Mouse (Mus musculus) MEL (cell line): ENCODE results near the gene Pxdn. TPM values are rescaled to one million over a fixed set of nuclear protein-coding genes. Genes with fewer than 3 reads are reported as not detected.

Experiments
- DNase-seq: peaks from one replicate; pipeline ENCODE4 v3.0.0; 2011; ENCODE audit warnings: low read depth, low spot score
- H3K27ac ChIP-seq: 2 replicates; pipeline ENCODE4 v1.5.1; 2012; ENCODE audit warnings: low read depth, mild to moderate bottlenecking, control low read depth, low read length, moderate library complexity; ENCODE audit not compliant: control insufficient read depth
- H3K27me3 ChIP-seq, 2 experiments: fragments of 150-350 bp in 1 of 2; sonication (generic) in 1 of 2; 2 replicates each; pipeline ENCODE4 v1.6.1; 2012; ENCODE audit warnings: low read length in 2 of 2, mild to moderate bottlenecking in 2 of 2, improper control_type of control experiment in 1 of 2, moderate library complexity in 1 of 2; ENCODE audit not compliant: insufficient read depth in 2 of 2, control insufficient read depth in 1 of 2
- H3K36me3 ChIP-seq, 2 experiments: 2 replicates each; pipeline ENCODE4 v1.6.1; 2012 to 2014; ENCODE audit warnings: low read length in 2 of 2, improper control_type of control experiment in 1 of 2, inconsistent platforms in 1 of 2, mild to moderate bottlenecking in 1 of 2; ENCODE audit not compliant: insufficient read depth in 2 of 2, control insufficient read depth in 1 of 2
- H3K4me1 ChIP-seq, 2 experiments: fragments of 150-350 bp in 1 of 2; sonication (generic) in 1 of 2; 2 replicates each; pipeline ENCODE4 v1.6.1; 2012; ENCODE audit warnings: low read length in 2 of 2, improper control_type of control experiment in 1 of 2, mild to moderate bottlenecking in 1 of 2; ENCODE audit not compliant: insufficient read depth in 2 of 2, control insufficient read depth in 1 of 2
- H3K4me3 ChIP-seq, 2 experiments: fragments of 150-350 bp in 1 of 2; sonication (generic) in 1 of 2; 2 replicates each; pipeline ENCODE4 v1.5.1; 2012; ENCODE audit warnings: low read depth in 2 of 2, low read length in 2 of 2, mild to moderate bottlenecking in 2 of 2, moderate library complexity in 2 of 2, control low read depth in 1 of 2, improper control_type of control experiment in 1 of 2; ENCODE audit not compliant: control insufficient read depth in 1 of 2, insufficient read depth in 1 of 2
- H3K79me2 ChIP-seq: 2 replicates; pipeline ENCODE4 v1.6.1; 2012; ENCODE audit warnings: mild to moderate bottlenecking, low read length, moderate library complexity; ENCODE audit not compliant: control insufficient read depth, poor library complexity, insufficient read depth
- H3K9ac ChIP-seq: 2 replicates; pipeline ENCODE4 v1.6.1; 2012; ENCODE audit warnings: low read depth, mild to moderate bottlenecking, control low read depth, low read length, moderate library complexity; ENCODE audit not compliant: control insufficient read depth, poor library complexity, severe bottlenecking
- H3K9me3 ChIP-seq: fragments of 150-350 bp; sonication (generic); replicated peaks from 2 replicates; pipeline ENCODE4 v1.6.1; 2012; ENCODE audit warnings: mild to moderate bottlenecking, low read length, improper control_type of control experiment, moderate library complexity; ENCODE audit not compliant: insufficient read depth
- BHLHE40 ChIP-seq: IDR thresholded peaks from 2 replicates; pipeline ENCODE4 v1.6.1; 2012; ENCODE audit warnings: low read depth, mild to moderate bottlenecking, inconsistent platforms, low read length, improper control_type of control experiment, borderline replicate concordance
- ELF1 ChIP-seq: IDR thresholded peaks from 2 replicates; pipeline ENCODE4 v1.6.1; 2014; ENCODE audit warnings: low read depth, mild to moderate bottlenecking, inconsistent platforms, low read length, improper control_type of control experiment, moderate library complexity
- EP300 ChIP-seq, 2 experiments: IDR thresholded peaks; 2 replicates each; pipeline ENCODE4 v1.6.1; 2011; ENCODE audit warnings: improper control_type of control experiment in 2 of 2, low read length in 2 of 2, low read depth in 1 of 2, mild to moderate bottlenecking in 1 of 2
- GABPA ChIP-seq: IDR thresholded peaks from 2 replicates; pipeline ENCODE4 v1.6.1; 2012; ENCODE audit warnings: low read depth, mild to moderate bottlenecking, inconsistent platforms, low read length, improper control_type of control experiment, moderate library complexity
- GATA1 ChIP-seq: IDR thresholded peaks from 2 replicates; pipeline ENCODE4 v1.6.1; 2011; ENCODE audit warnings: low read depth, low read length, improper control_type of control experiment
- HCFC1 ChIP-seq: IDR thresholded peaks from 2 replicates; pipeline ENCODE4 v1.6.1; 2012; ENCODE audit warnings: low read depth, mild to moderate bottlenecking, inconsistent platforms, low read length, improper control_type of control experiment, moderate library complexity
- KAT2A ChIP-seq: conservative IDR thresholded peaks from 2 replicates; pipeline ENCODE4 v1.6.1; 2012; ENCODE audit warnings: low read depth, low read length, improper control_type of control experiment, inconsistent platforms
- MAFK ChIP-seq: IDR thresholded peaks from 2 replicates; pipeline ENCODE4 v1.6.1; 2011; ENCODE audit warnings: low read depth, mild to moderate bottlenecking, low read length, improper control_type of control experiment, borderline replicate concordance
- MEF2A ChIP-seq: IDR thresholded peaks from 2 replicates; pipeline ENCODE4 v1.6.1; 2014; ENCODE audit warnings: low read depth, mild to moderate bottlenecking, inconsistent platforms, low read length, improper control_type of control experiment; ENCODE audit not compliant: poor library complexity, insufficient replicate concordance, severe bottlenecking; ENCODE audit errors: extremely low read depth
- MYB ChIP-seq: IDR thresholded peaks from 2 replicates; pipeline ENCODE4 v1.6.1; 2011; ENCODE audit warnings: mild to moderate bottlenecking, low read depth, low read length, improper control_type of control experiment
- RAD21 ChIP-seq: IDR thresholded peaks from 2 replicates; pipeline ENCODE4 v1.6.1; 2011; ENCODE audit warnings: mild to moderate bottlenecking, low read depth, low read length, improper control_type of control experiment
- RCOR1 ChIP-seq: IDR thresholded peaks from 2 replicates; pipeline ENCODE4 v1.6.1; 2012; ENCODE audit warnings: low read depth, mild to moderate bottlenecking, inconsistent platforms, low read length, improper control_type of control experiment
- SIN3A ChIP-seq: IDR thresholded peaks from 2 replicates; pipeline ENCODE4 v1.6.1; 2012; ENCODE audit warnings: low read length, improper control_type of control experiment, inconsistent platforms
- TAL1 ChIP-seq: IDR thresholded peaks from 2 replicates; pipeline ENCODE4 v1.6.1; 2012; ENCODE audit warnings: mild to moderate bottlenecking, inconsistent platforms, low read length, moderate library complexity, mixed read lengths
- USF2 ChIP-seq, 2 experiments: IDR thresholded peaks; 2 replicates each; pipeline ENCODE4 v1.6.1; 2011 to 2012; ENCODE audit warnings: improper control_type of control experiment in 2 of 2, low read length in 2 of 2, borderline replicate concordance in 1 of 2, inconsistent platforms in 1 of 2, low read depth in 1 of 2, mild to moderate bottlenecking in 1 of 2; ENCODE audit not compliant: insufficient read depth in 1 of 2
- ZMIZ1 ChIP-seq: IDR thresholded peaks from 2 replicates; pipeline ENCODE4 v1.6.1; 2012; ENCODE audit warnings: low read depth, mild to moderate bottlenecking, inconsistent platforms, low read length, improper control_type of control experiment, moderate library complexity
- polyA plus RNA-seq, 2 experiments: library from polyadenylated mRNA; stranded (reverse) in 1 of 2; unstranded in 1 of 2; fragments of >175 nt in 1 of 2; fragments of >200 nt in 1 of 2; gene quantifications; 2 replicates each; pipeline versions ENCODE4 v1.2.1 to v1.2.4; 2012; ENCODE audit warnings: low replicate concordance in 2 of 2, low read depth in 1 of 2; ENCODE audit not compliant: insufficient read length in 2 of 2, insufficient read depth in 1 of 2, missing spikeins in 1 of 2
- total RNA-seq: library from RNA; depleted of rRNA; stranded (reverse); fragments of 300-350 nt; gene quantifications from 2 replicates; pipeline ENCODE4 v1.2.3, GENCODE M21; 2012

The Pxdn gene
- total and polyA plus RNA-seq, 3 experiments = not detected

GRCm38 (mm10) chr12:29897533-29898085 lies 39.8 kb upstream of the Pxdn start:
- TF ChIP-seq MEF2A (no peak), BHLHE40 (no peak), EP300 (IDR thresholded peaks at IDR 0.05; ENCODE audit: low read depth in 1 of 2, low read length in 2 of 2) (no peak), SIN3A (no peak), GABPA (no peak)
- Histone ChIP-seq H3K9me3 (no peaks in the 10 kb centered on the region), H3K27ac (no peak overlapping the region), H3K4me3 (no peak overlapping the region), H3K4me1 (no peaks in the 10 kb centered on the region), H3K36me3 (no peaks in the 10 kb centered on the region), H3K79me2 (no peaks in the 10 kb centered on the region), H3K9ac (no peak overlapping the region), H3K27me3 (no peaks in the 10 kb centered on the region)
- DNase-seq = no peak

GRCm38 (mm10) chr12:29904101-29904874 lies 33.1 kb upstream of the Pxdn start:
- Histone ChIP-seq H3K27me3 (no peaks in the 10 kb centered on the region), H3K9ac (no peak overlapping the region), H3K79me2 (no peaks in the 10 kb centered on the region), H3K9me3 (no peaks in the 10 kb centered on the region), H3K4me1 (no peaks in the 10 kb centered on the region), H3K4me3 (no peak overlapping the region), H3K36me3 (no peaks in the 10 kb centered on the region), H3K27ac (no peak overlapping the region)
- no peak for DNase-seq
- TF ChIP-seq HCFC1 (no peak), ELF1 (no peak), MAFK (no peak), MEF2A (no peak), TAL1 (no peak), GATA1 (no peak), RAD21 (no peak)

GRCm38 (mm10) chr12:29907056-29907455 lies 30.4 kb upstream of the Pxdn start:
- Histone ChIP-seq H3K9me3 (no peaks in the 10 kb centered on the region), H3K9ac (no peak overlapping the region), H3K27ac (no peak overlapping the region), H3K79me2 (no peaks in the 10 kb centered on the region), H3K4me3 (no peak overlapping the region), H3K36me3 (no peaks in the 10 kb centered on the region), H3K4me1 (no peaks in the 10 kb centered on the region), H3K27me3 (no peaks in the 10 kb centered on the region)
- TF ChIP-seq RCOR1 (no peak), GATA1 (no peak), MYB (no peak), KAT2A (no peak), BHLHE40 (no peak), USF2 (IDR thresholded peaks at IDR 0.05; ENCODE audit: borderline replicate concordance in 1 of 2, insufficient read depth in 1 of 2, low read depth in 1 of 2, low read length in 2 of 2) (no peak), RAD21 (no peak), ZMIZ1 (no peak)
- no peak for DNase-seq
